Mouse (Mus musculus) ES-Bruce4 (cell line): ENCODE data around the gene Ccdc174.

Experiments used
- CTCF ChIP-seq: IDR thresholded peaks from one replicate; pipeline ENCODE4 v1.8.1; 2011; ENCODE audit warnings: low read depth, low read length
- EP300 ChIP-seq: IDR thresholded peaks from 2 replicates; pipeline ENCODE4 v1.6.1; 2011; ENCODE audit warnings: low read depth, low read length; ENCODE audit not compliant: insufficient read depth
- POLR2A ChIP-seq: IDR thresholded peaks from one replicate; pipeline ENCODE4 v1.8.1; 2011; ENCODE audit warnings: low read length; ENCODE audit not compliant: insufficient read depth

DNA sequence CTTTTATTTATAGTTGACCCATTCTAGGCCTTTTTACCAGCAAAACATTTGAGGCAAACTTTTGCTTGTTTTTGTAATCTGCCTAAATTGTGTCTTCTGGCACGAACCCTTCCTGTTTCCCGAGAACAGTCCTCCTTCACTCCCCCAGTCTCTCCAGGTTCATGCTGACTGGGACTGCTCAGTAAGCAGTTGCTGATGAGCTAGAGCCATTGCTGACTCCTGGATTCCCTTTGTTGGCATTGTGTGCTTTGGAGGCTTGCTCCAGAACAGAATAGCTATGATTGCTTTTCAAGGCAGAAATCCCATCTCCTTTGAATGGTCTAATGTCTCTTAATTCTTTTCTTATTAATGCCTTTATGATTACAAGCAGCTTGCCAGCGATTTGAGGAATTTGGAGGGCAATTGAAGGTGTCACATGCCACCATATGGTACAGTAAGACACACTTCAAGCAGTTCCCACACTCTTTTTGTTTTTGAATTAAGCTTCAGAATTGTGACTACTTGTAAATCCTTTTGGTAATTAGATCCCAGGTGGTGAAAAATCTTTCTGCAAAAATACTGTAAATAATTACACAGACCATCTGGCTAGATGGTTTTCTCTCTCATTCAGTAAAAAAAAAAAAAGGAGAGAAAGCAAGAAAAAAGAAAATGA is 11.5 kb downstream of the Ccdc174 start:
- TF ChIP-seq EP300 (no peak), CTCF (no peak), POLR2A (no peak)
